33 mouse cellular contexts compared by ENCODE assay signal in the genomic region with DNA sequence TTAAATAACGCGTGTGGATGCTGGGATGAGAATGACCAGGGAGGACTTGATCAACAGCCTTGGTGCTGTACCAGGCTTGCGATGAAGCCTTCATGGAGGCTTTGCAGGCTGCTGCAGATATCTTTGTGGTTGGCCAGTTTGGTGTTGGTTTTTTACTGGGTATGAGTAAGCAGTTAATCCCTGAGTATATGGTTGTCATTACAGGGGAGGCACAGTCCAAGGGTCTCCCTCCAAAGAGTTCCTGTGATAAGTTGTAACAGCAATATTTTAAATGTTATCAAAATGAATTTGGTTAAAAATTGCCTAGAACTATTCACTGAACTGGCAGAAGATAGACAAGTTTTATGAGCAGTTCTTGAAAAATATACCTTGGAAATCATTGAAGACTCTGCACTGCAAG.
"Had no signal": no experiment of that assay in that cellular context is flagged by ENCODE, and none has a peak within 500 bp of the region (broad histone marks: within the 10 kb centered on the region; RNA-seq: fewer than 3 reads in every experiment).

No protein-coding gene starts in this region.

- H3K9me3 ChIP-seq: heart, embryonic 10.5 days; heart, embryonic 12.5 days; heart, embryonic 13.5 days; heart, embryonic 15.5 days; hindbrain, embryonic 10.5 days; hindbrain, embryonic 12.5 days; hindbrain, embryonic 13.5 days; hindbrain, embryonic 15.5 days; kidney, embryonic 15.5 days had no signal

- H3K4me3 ChIP-seq: heart, embryonic 10.5 days; heart, embryonic 12.5 days; heart, embryonic 13.5 days; heart, embryonic 15.5 days; hindbrain, embryonic 10.5 days; hindbrain, embryonic 12.5 days; hindbrain, embryonic 13.5 days; hindbrain, embryonic 15.5 days; kidney, embryonic 15.5 days; layer of hippocampus, adult 2 months; left cerebral cortex, adult 2 months had no signal

- H3K27ac ChIP-seq: heart, embryonic 10.5 days; heart, embryonic 13.5 days; heart, embryonic 15.5 days; hindbrain, embryonic 10.5 days; hindbrain, embryonic 12.5 days; hindbrain, embryonic 13.5 days; hindbrain, embryonic 14.5 days; hindbrain, embryonic 15.5 days; hindbrain, postnatal 0 days; kidney, embryonic 15.5 days; kidney, postnatal 0 days; layer of hippocampus, adult 2 months; left cerebral cortex, adult 2 months had no signal

- DNase-seq: heart, postnatal 10 days; heart, postnatal 14 days; heart, postnatal 36 days; heart, postnatal 4 days; kidney, adult 11 months; kidney, adult 18-20 months; kidney, adult 2 months; kidney, adult 8-10 months; kidney, adult 9 months; kidney, postnatal 10 days; kidney, postnatal 14 days; kidney, postnatal 25 days; kidney, postnatal 36 days; kidney, postnatal 4 days; layer of hippocampus, adult 9-11 months; layer of hippocampus, postnatal 36 days had no signal

- H3K9ac ChIP-seq: heart, embryonic 12.5 days; heart, embryonic 13.5 days; heart, embryonic 15.5 days; hindbrain, embryonic 12.5 days; hindbrain, embryonic 13.5 days; hindbrain, embryonic 14.5 days; hindbrain, embryonic 15.5 days; kidney, embryonic 15.5 days had no signal

- ATAC-seq: hindbrain, embryonic 16.5 days; hindbrain, postnatal 0 days; inflammation-experienced regulatory T-cells, adult 6 months had no signal

- H3K4me1 ChIP-seq: heart, embryonic 10.5 days; hindbrain, embryonic 10.5 days; hindbrain, embryonic 12.5 days; hindbrain, embryonic 13.5 days; hindbrain, embryonic 15.5 days; kidney, embryonic 15.5 days had no signal

- H3K4me2 ChIP-seq: heart, embryonic 11.5 days; heart, embryonic 12.5 days; heart, embryonic 13.5 days; heart, embryonic 15.5 days; hindbrain, embryonic 12.5 days; hindbrain, embryonic 13.5 days; hindbrain, embryonic 14.5 days; hindbrain, embryonic 15.5 days; kidney, embryonic 15.5 days had no signal

- H3K27me3 ChIP-seq: heart, embryonic 12.5 days; heart, embryonic 13.5 days; heart, embryonic 15.5 days; hindbrain, embryonic 12.5 days; hindbrain, embryonic 13.5 days; hindbrain, embryonic 15.5 days; kidney, embryonic 15.5 days had no signal
